Comparison of ENCODE assay signal across 8 mouse cellular contexts in genomic region chr6:24530166-24530565, GRCm38 (mm10). TPM values are rescaled to one million over a fixed set of nuclear protein-coding genes. Genes with fewer than 3 reads are reported as not detected.
DNase-seq lines count a peak whose midpoint lies in the region; ATAC-seq and TF ChIP-seq lines count a peak whose summit lies in the region.

No protein-coding gene starts in this region.

- H3K4me2 ChIP-seq in liver, embryonic 11.5 days, result peak overlapping the region; percentile 47
- peak overlapping the region; percentile 28 for H3K4me2 ChIP-seq in myocyte (ENCODE audit: low read depth)

- no peak for TF ChIP-seq POLR2A in myocyte (IDR thresholded peaks at IDR 0.05; ENCODE audit: insufficient read length, low read depth)

- WGBS in liver, embryonic 11.5 days, result 21% methylated on average over 4 of the region's 4 CpGs

- H3K79me2 ChIP-seq in myocyte (ENCODE audit: control insufficient read depth, insufficient read depth), result peaks cover 9% of the 10 kb centered on the region

- H3K27me3 ChIP-seq in liver, embryonic 11.5 days (replicated peaks; ENCODE audit: control insufficient read depth, insufficient read depth, low read length), result no peaks in the 10 kb centered on the region
- H3K27me3 ChIP-seq in myocyte (ENCODE audit: control insufficient read depth, insufficient read depth, insufficient read length), result no peaks in the 10 kb centered on the region

- no peaks in the 10 kb centered on the region; the same call in 1 of the 2 replicates for H3K4me1 ChIP-seq in liver, embryonic 11.5 days (replicated peaks; ENCODE audit: control insufficient read depth, insufficient read depth, low read length)

- H3K9ac ChIP-seq in liver, embryonic 11.5 days (ENCODE audit: low read depth, low read length), result no peak overlapping the region

- ATAC-seq in liver, embryonic 11.5 days (replicated peaks; ENCODE audit: low FRiP score), result no peak

- H3K36me3 ChIP-seq in liver, embryonic 11.5 days (ENCODE audit: control insufficient read depth, insufficient read depth, low read length), result no peaks in the 10 kb centered on the region
- H3K36me3 ChIP-seq in myocyte (ENCODE audit: control insufficient read depth, insufficient read depth), result no peaks in the 10 kb centered on the region

- H3K9me3 ChIP-seq in liver, embryonic 11.5 days (ENCODE audit: control insufficient read depth, low read length), result no peaks in the 10 kb centered on the region

- no peak overlapping the region for H3K27ac ChIP-seq in liver, embryonic 11.5 days (ENCODE audit: low read depth, low read length)

- no peak overlapping the region for H3K4me3 ChIP-seq in liver, embryonic 11.5 days (ENCODE audit: low read depth, low read length)
- no peak overlapping the region for H3K4me3 ChIP-seq in myocyte

- no peak overlapping the region for H3ac ChIP-seq in myocyte (ENCODE audit: control insufficient read depth, insufficient read length)

- DNase-seq in urinary bladder, postnatal 25 days (ENCODE audit: low spot score), result peak; percentile 12
- no peak for DNase-seq in urinary bladder, postnatal 36 days (ENCODE audit: low spot score in 2 of 2)
- peak; percentile 62 for DNase-seq in cerebellum, adult 9-11 months
- peak; percentile 13 for DNase-seq in gastrocnemius, postnatal 14 days
- DNase-seq in kidney, adult 18-20 months, result peak; percentile 47
- DNase-seq in liver, embryonic 11.5 days (ENCODE audit: low spot score), result no peak
- no peak for DNase-seq in frontal cortex, postnatal 25 days (ENCODE audit: low spot score in 2 of 2)

- intact Hi-C loops in gastrocnemius, postnatal 14 days (cut with DNase I; ENCODE audit: low total_unique reads), result no loop called here

TF ChIP-seq in myocyte, 11 proteins besides CTCF, POLR2A, EP300 and RAD21:
- no peak for TF ChIP-seq POLR2AphosphoS2 (IDR thresholded peaks at IDR 0.05; ENCODE audit: insufficient read length, low read depth)
- no peak for TF ChIP-seq MYOG (IDR thresholded peaks at IDR 0.05; ENCODE audit: control insufficient read depth in 1 of 3, insufficient read depth in 1 of 3, insufficient read length in 2 of 3, low read depth in 2 of 3)
- TF ChIP-seq TCF12 (IDR thresholded peaks at IDR 0.05; ENCODE audit: insufficient read depth, poor library complexity, severe bottlenecking), result no peak
- no peak for TF ChIP-seq CEBPB (IDR thresholded peaks at IDR 0.05; ENCODE audit: insufficient read depth, poor library complexity, severe bottlenecking)
- TF ChIP-seq MAX (IDR thresholded peaks at IDR 0.05; ENCODE audit: low read depth), result no peak
- TF ChIP-seq E2F4 (IDR thresholded peaks at IDR 0.05; ENCODE audit: insufficient read depth), result no peak
- TF ChIP-seq SRF (IDR thresholded peaks at IDR 0.05; ENCODE audit: control insufficient read depth, insufficient read length, low read depth), result no peak
- no peak for TF ChIP-seq MYOD1 (IDR thresholded peaks at IDR 0.05; ENCODE audit: control insufficient read depth in 1 of 3, insufficient read length in 2 of 3, low read depth in 2 of 3)
- no peak for TF ChIP-seq REST (IDR thresholded peaks at IDR 0.05; ENCODE audit: insufficient read depth, insufficient read length)

RNA-seq across cellular contexts. Expression of gene Asb15, which starts 2.2 kb away (rescaled TPM):
- total RNA-seq in gastrocnemius, postnatal 14 days (2021), result 1 to 10 TPM; 4.1 to 7.4 TPM
- not detected in 2 replicates for polyA plus RNA-seq in liver, embryonic 11.5 days (2014; fragmentation: Nextera tagmentation; extraction: Ambion mirVana)
- polyA plus RNA-seq in myocyte (2012; fragmentation: generic; extraction: Trizol), result 0.16 TPM

RNA-seq across cellular contexts. Expression of gene Ndufa5, which starts 2.4 kb away (rescaled TPM):
- 100 to 1,000 TPM; 489 to 566 TPM for total RNA-seq in gastrocnemius, postnatal 14 days (2021)
- 343 and 381 TPM in 2 replicates for polyA plus RNA-seq in liver, embryonic 11.5 days (2014; fragmentation: Nextera tagmentation; extraction: Ambion mirVana)
- polyA plus RNA-seq in myocyte (2012; fragmentation: generic; extraction: Trizol), result 234 TPM

RNA-seq across cellular contexts. Expression of gene Iqub, which starts 15.3 kb away (rescaled TPM):
- under 1 TPM in 1 of 2 experiments, not detected in 1; 0.06 TPM for total RNA-seq in gastrocnemius, postnatal 14 days (2021)
- polyA plus RNA-seq in liver, embryonic 11.5 days (2014; fragmentation: Nextera tagmentation; extraction: Ambion mirVana), result 0.16 TPM in 1 of 2 replicates, not detected in the other
- not detected for polyA plus RNA-seq in myocyte (2012; fragmentation: generic; extraction: Trizol)

Comparison
In these comparisons a context has a peak if more than half of its experiments do, and no peak if none do; other contexts are left out.
1. DNase-seq: peak in urinary bladder, postnatal 25 days (single experiment), cerebellum, adult 9-11 months (single experiment), gastrocnemius, postnatal 14 days (single experiment) and kidney, adult 18-20 months (single experiment); none in urinary bladder, postnatal 36 days (0 of 2), liver, embryonic 11.5 days (single experiment) and frontal cortex, postnatal 25 days (0 of 2).